Mouse (Mus musculus): ENCODE measurements around the gene Vpreb1. TPM values are rescaled to one million over a fixed set of nuclear protein-coding genes. Genes with fewer than 3 reads are reported as not detected.
"Not testable (repeated sequence)": the region's sequence is repeated elsewhere in the genome, so short reads cannot be mapped to it uniquely, and the experiment has no call there.

The Vpreb1 gene
- polyA plus RNA-seq, 1 experiment from 2014 or later = 1.6 TPM

- no peak overlapping the region for H3K4me3 ChIP-seq (replicated peaks)
- WGBS = 96% methylated on average over 1 of the region's 1 CpGs
- H3K9me3 ChIP-seq = no peaks in the 10 kb centered on the region
- H3K27me3 ChIP-seq (replicated peaks) = no peaks in the 10 kb centered on the region
- H3K36me3 ChIP-seq = peaks cover 63% of the 10 kb centered on the region
- no peak overlapping the region for H3K9ac ChIP-seq
- no peak overlapping the region for H3K4me2 ChIP-seq (replicated peaks)
- ATAC-seq = no peak
- no peak overlapping the region for H3K27ac ChIP-seq
- H3K4me1 ChIP-seq (replicated peaks) = no peaks in the 10 kb centered on the region
Observed at GRCm38 (mm10) chr16:16888341-16888740, 17.7 kb upstream of the Vpreb1 start.

- H3K4me1 ChIP-seq (replicated peaks) = no peaks in the 10 kb centered on the region
- no peaks in the 10 kb centered on the region for H3K27me3 ChIP-seq (replicated peaks)
- H3K27ac ChIP-seq = no peak overlapping the region
- 88% methylated on average over 5 of the region's 5 CpGs for WGBS
- H3K9me3 ChIP-seq = 0 out of 2 replicates have a peak, but pooled peaks cover 6% of the 10 kb centered on the region
- peaks cover 49% of the 10 kb centered on the region for H3K36me3 ChIP-seq
- H3K4me3 ChIP-seq (replicated peaks) = no peak overlapping the region
- ATAC-seq = no peak
- H3K4me2 ChIP-seq (replicated peaks) = no peak overlapping the region
- H3K9ac ChIP-seq = no peak overlapping the region
Observed at GRCm38 (mm10) chr16:16879025-16879424, 8.4 kb upstream of the Vpreb1 start.

- Histone ChIP-seq H3K27ac (peak overlapping the region; percentile 96), H3K4me2 (replicated peaks) (peak overlapping the region; percentile 58), H3K4me1 (replicated peaks) (no peaks in the 10 kb centered on the region; the same call in 1 of the 2 replicates), H3K9ac (0 out of 2 replicates have a peak overlapping the region, but pooled peaks have one; percentile 86), H3K27me3 (replicated peaks) (no peaks in the 10 kb centered on the region), H3K9me3 (no peaks in the 10 kb centered on the region), H3K36me3 (peaks cover 4% of the 10 kb centered on the region; the same call in 1 of the 2 replicates), H3K4me3 (replicated peaks) (peak overlapping the region; percentile 72)
- ATAC-seq = peak; percentile 58
- 37% methylated on average over 7 of the region's 7 CpGs for WGBS
Observed at GRCm38 (mm10) chr16:16870241-16870616, 414 bp downstream of the Vpreb1 start.

GRCm38 (mm10) chr16:16865696-16866561 lies 4.7 kb downstream of the Vpreb1 start:
- H3K4me3 ChIP-seq (replicated peaks) = no peak overlapping the region
- 50% methylated on average over 4 of the region's 5 CpGs for WGBS
- no peak overlapping the region for H3K4me2 ChIP-seq (replicated peaks)
- H3K9me3 ChIP-seq = no peaks in the 10 kb centered on the region
- no peak overlapping the region for H3K9ac ChIP-seq
- no peak overlapping the region for H3K27ac ChIP-seq
- H3K27me3 ChIP-seq (replicated peaks) = no peaks in the 10 kb centered on the region
- ATAC-seq = no peak
- H3K36me3 ChIP-seq = no peaks in the 10 kb centered on the region
- H3K4me1 ChIP-seq (replicated peaks) = no peaks in the 10 kb centered on the region

- H3K4me3 ChIP-seq (replicated peaks) = no peak overlapping the region
Observed at GRCm38 (mm10) chr16:16865217-16865616, 5.4 kb downstream of the Vpreb1 start.

GRCm38 (mm10) chr16:16863978-16864377 lies 6.7 kb downstream of the Vpreb1 start, which contains the start of gene Igll1:
TSS of gene Igll1 (minus strand) at chr16:16863985.
- Histone ChIP-seq H3K4me1 (replicated peaks) (no peaks in the 10 kb centered on the region), H3K9ac (no peak within 1 kb of the TSS), H3K36me3 (no peaks in the 10 kb centered on the region), H3K27me3 (replicated peaks) (no peaks in the 10 kb centered on the region), H3K4me2 (replicated peaks) (no peak within 1 kb of the TSS), H3K9me3 (no peaks in the 10 kb centered on the region), H3K27ac (no peak within 1 kb of the TSS), H3K4me3 (replicated peaks) (no peak within 1 kb of the TSS)
- no peak for ATAC-seq
- WGBS = 72% methylated on average over 2 of the region's 2 CpGs

More at GRCm38 (mm10) chr16:16865217-16865616, 5.4 kb downstream of the Vpreb1 start:
- Histone ChIP-seq H3K27me3 (replicated peaks) (no peaks in the 10 kb centered on the region), H3K9me3 (no peaks in the 10 kb centered on the region), H3K36me3 (no peaks in the 10 kb centered on the region), H3K4me2 (replicated peaks) (no peak overlapping the region), H3K27ac (no peak overlapping the region), H3K9ac (no peak overlapping the region), H3K4me1 (replicated peaks) (no peaks in the 10 kb centered on the region)
- no peak for ATAC-seq

- H3K9ac ChIP-seq = no peak overlapping the region
- 78% methylated on average over 3 of the region's 3 CpGs for WGBS
Observed at GRCm38 (mm10) chr16:16862288-16862687, 8.4 kb downstream of the Vpreb1 start.

GRCm38 (mm10) chr16:16856731-16857476 lies 13.7 kb downstream of the Vpreb1 start:
- H3K27ac ChIP-seq = no peak overlapping the region
- H3K9ac ChIP-seq = no peak overlapping the region
- H3K4me3 ChIP-seq (replicated peaks) = no peak overlapping the region
- ATAC-seq = no peak
- no peaks in the 10 kb centered on the region for H3K36me3 ChIP-seq
- H3K27me3 ChIP-seq (replicated peaks) = no peaks in the 10 kb centered on the region
- H3K9me3 ChIP-seq = no peaks in the 10 kb centered on the region
- H3K4me1 ChIP-seq (replicated peaks) = no peaks in the 10 kb centered on the region
- no peak overlapping the region for H3K4me2 ChIP-seq (replicated peaks)
- WGBS = 74% methylated on average over 13 of the region's 13 CpGs

More at GRCm38 (mm10) chr16:16862288-16862687, 8.4 kb downstream of the Vpreb1 start:
- H3K4me1 ChIP-seq (replicated peaks) = no peaks in the 10 kb centered on the region
- no peaks in the 10 kb centered on the region for H3K9me3 ChIP-seq
- no peak overlapping the region for H3K4me3 ChIP-seq (replicated peaks)
- H3K36me3 ChIP-seq = no peaks in the 10 kb centered on the region
- H3K4me2 ChIP-seq (replicated peaks) = no peak overlapping the region
- no peak for ATAC-seq
- no peak overlapping the region for H3K27ac ChIP-seq
- H3K27me3 ChIP-seq (replicated peaks) = no peaks in the 10 kb centered on the region

- WGBS = 85% methylated on average over 9 of the region's 9 CpGs
- H3K4me3 ChIP-seq (replicated peaks) = not testable (repeated sequence)
Observed at GRCm38 (mm10) chr16:16856054-16856453, 14.6 kb downstream of the Vpreb1 start.

GRCm38 (mm10) chr16:16855541-16855940 lies 15.1 kb downstream of the Vpreb1 start:
- H3K9ac ChIP-seq = no peak overlapping the region
- H3K4me3 ChIP-seq (replicated peaks) = no peak overlapping the region
- H3K27ac ChIP-seq = no peak overlapping the region
- ATAC-seq = no peak
- H3K4me2 ChIP-seq (replicated peaks) = no peak overlapping the region
- WGBS = 96% methylated on average over 1 of the region's 1 CpGs
- H3K27me3 ChIP-seq (replicated peaks) = no peaks in the 10 kb centered on the region
- no peaks in the 10 kb centered on the region for H3K9me3 ChIP-seq
- H3K36me3 ChIP-seq = no peaks in the 10 kb centered on the region
- no peaks in the 10 kb centered on the region for H3K4me1 ChIP-seq (replicated peaks)

More at GRCm38 (mm10) chr16:16856054-16856453, 14.6 kb downstream of the Vpreb1 start:
- not testable (repeated sequence) for H3K9ac ChIP-seq; H3K4me1 ChIP-seq (replicated peaks); H3K36me3 ChIP-seq; ATAC-seq; H3K9me3 ChIP-seq; H3K27me3 ChIP-seq (replicated peaks); H3K4me2 ChIP-seq (replicated peaks); H3K27ac ChIP-seq

- no peaks in the 10 kb centered on the region for H3K9me3 ChIP-seq
- H3K27ac ChIP-seq = no peak overlapping the region
- H3K27me3 ChIP-seq (replicated peaks) = no peaks in the 10 kb centered on the region
- H3K4me1 ChIP-seq (replicated peaks) = no peaks in the 10 kb centered on the region
- H3K4me2 ChIP-seq (replicated peaks) = no peak overlapping the region
- H3K9ac ChIP-seq = no peak overlapping the region
- H3K36me3 ChIP-seq = no peaks in the 10 kb centered on the region
- WGBS = 25% methylated on average over 6 of the region's 6 CpGs
- no peak overlapping the region for H3K4me3 ChIP-seq (replicated peaks)
- ATAC-seq = no peak
Observed at GRCm38 (mm10) chr16:16854836-16855235, 15.8 kb downstream of the Vpreb1 start.

GRCm38 (mm10) chr16:16852411-16852810 lies 18.2 kb downstream of the Vpreb1 start:
- Histone ChIP-seq H3K36me3 (no peaks in the 10 kb centered on the region), H3K9ac (no peak overlapping the region), H3K27ac (no peak overlapping the region), H3K4me3 (replicated peaks) (no peak overlapping the region), H3K9me3 (no peaks in the 10 kb centered on the region), H3K4me2 (replicated peaks) (no peak overlapping the region), H3K27me3 (replicated peaks) (no peaks in the 10 kb centered on the region), H3K4me1 (replicated peaks) (no peaks in the 10 kb centered on the region)
- ATAC-seq = no peak
- 88% methylated on average over 3 of the region's 3 CpGs for WGBS
